Comparison of ENCODE assay signal across 15 mouse cellular contexts in genomic region chr12:108606321-108606720, GRCm38 (mm10). TPM values are rescaled to one million over a fixed set of nuclear protein-coding genes. Genes with fewer than 3 reads are reported as not detected.
DNase-seq lines count a peak whose midpoint lies in the region; ATAC-seq and TF ChIP-seq lines count a peak whose summit lies in the region.
"Had no signal": no experiment of that assay in that cellular context is flagged by ENCODE, and none has a peak within 500 bp of the region (broad histone marks: within the 10 kb centered on the region; RNA-seq: fewer than 3 reads in every experiment).

No protein-coding gene starts in this region.

- TF ChIP-seq POLR2A in cortical plate, adult 2 months (IDR thresholded peaks at IDR 0.05; ENCODE audit: extremely low read depth, insufficient read depth, low read length) = no peak

- peak overlapping the region; percentile 46 for H3K4me2 ChIP-seq in midbrain, embryonic 15.5 days
- no peak overlapping the region for H3K4me2 ChIP-seq in liver, embryonic 12.5 days
- H3K4me2 ChIP-seq: heart, embryonic 15.5 days had no signal

- H3K36me3 ChIP-seq in hindbrain, embryonic 10.5 days = peaks cover 6% of the 10 kb centered on the region; the same call in 1 of the 2 replicates
- no peaks in the 10 kb centered on the region for H3K36me3 ChIP-seq in midbrain, embryonic 15.5 days (replicated peaks)
- H3K36me3 ChIP-seq in liver, embryonic 12.5 days = no peaks in the 10 kb centered on the region
- H3K36me3 ChIP-seq: heart, embryonic 15.5 days had no signal

- H3K9ac ChIP-seq in midbrain, embryonic 15.5 days = peak overlapping the region; percentile 43
- no peak overlapping the region for H3K9ac ChIP-seq in liver, embryonic 12.5 days
- H3K9ac ChIP-seq: heart, embryonic 15.5 days had no signal

- ATAC-seq in midbrain, embryonic 15.5 days (replicated peaks) = 0 out of 2 replicates have a peak, but pooled peaks have one; percentile 8
- no peak for ATAC-seq in liver, embryonic 12.5 days
- ATAC-seq: Patski had no signal

- H3K27ac ChIP-seq in cortical plate, adult 2 months (ENCODE audit: insufficient read depth, low read length) = peak overlapping the region; percentile 56; the same call in 1 of the 2 replicates
- H3K27ac ChIP-seq in hindbrain, embryonic 10.5 days = 0 out of 2 replicates have a peak overlapping the region, but pooled peaks have one; percentile 50
- peak overlapping the region; percentile 90 for H3K27ac ChIP-seq in midbrain, embryonic 15.5 days
- H3K27ac ChIP-seq in liver, embryonic 12.5 days = no peak overlapping the region

- peak; percentile 18 to 19 for DNase-seq in layer of hippocampus, postnatal 10 days (ENCODE audit: low spot score in 2 of 2)
- no peak for DNase-seq in layer of hippocampus, postnatal 36 days
- no peak for DNase-seq in hindbrain, embryonic 10.5 days (ENCODE audit: low spot score)
- DNase-seq in spleen, adult 12 weeks (ENCODE audit: low spot score) = no peak
- no peak for DNase-seq in natural killer cell, adult 2 months (ENCODE audit: low spot score in 2 of 2)
- DNase-seq: adrenal gland, postnatal 10 days; cerebellum, adult 8-10 months; gastrocnemius, postnatal 10 days; kidney, adult 18-20 months had no signal

- no peak for TF ChIP-seq CTCF in cortical plate, adult 2 months (IDR thresholded peaks at IDR 0.05; ENCODE audit: extremely low read depth, insufficient read depth, low read length)

- H3K4me1 ChIP-seq in cortical plate, adult 2 months (ENCODE audit: control insufficient read depth, insufficient read depth, low read length) = peaks cover 5% of the 10 kb centered on the region; the same call in 1 of the 2 replicates
- peaks cover 46% of the 10 kb centered on the region for H3K4me1 ChIP-seq in hindbrain, embryonic 10.5 days (replicated peaks)
- H3K4me1 ChIP-seq in midbrain, embryonic 15.5 days = peaks cover 57% of the 10 kb centered on the region
- peaks cover 23% of the 10 kb centered on the region for H3K4me1 ChIP-seq in liver, embryonic 12.5 days

- 51% methylated on average over 7 of the region's 7 CpGs for WGBS in hindbrain, embryonic 10.5 days
- WGBS in midbrain, embryonic 15.5 days = 6% methylated on average over 7 of the region's 7 CpGs
- 63% methylated on average over 7 of the region's 7 CpGs for WGBS in liver, embryonic 12.5 days (ENCODE audit: insufficient replicate concordance)

- no peaks in the 10 kb centered on the region for H3K9me3 ChIP-seq in hindbrain, embryonic 10.5 days
- H3K9me3 ChIP-seq in midbrain, embryonic 15.5 days = no peaks in the 10 kb centered on the region
- H3K9me3 ChIP-seq in liver, embryonic 12.5 days (replicated peaks) = no peaks in the 10 kb centered on the region
- H3K9me3 ChIP-seq: embryonic facial prominence, embryonic 13.5 days; heart, embryonic 15.5 days had no signal

- H3K27me3 ChIP-seq in hindbrain, embryonic 10.5 days (ENCODE audit: insufficient read depth, poor library complexity, severe bottlenecking) = no peaks in the 10 kb centered on the region
- no peaks in the 10 kb centered on the region for H3K27me3 ChIP-seq in midbrain, embryonic 15.5 days (replicated peaks)
- H3K27me3 ChIP-seq in liver, embryonic 12.5 days (replicated peaks) = no peaks in the 10 kb centered on the region
- H3K27me3 ChIP-seq: embryonic facial prominence, embryonic 13.5 days; heart, embryonic 15.5 days; Patski had no signal

- peak overlapping the region; percentile 41 for H3K4me3 ChIP-seq in cortical plate, adult 2 months (ENCODE audit: insufficient read depth, low read length)
- no peak overlapping the region for H3K4me3 ChIP-seq in hindbrain, embryonic 10.5 days
- H3K4me3 ChIP-seq in midbrain, embryonic 15.5 days = peak overlapping the region; percentile 44
- no peak overlapping the region for H3K4me3 ChIP-seq in liver, embryonic 12.5 days
- H3K4me3 ChIP-seq: embryonic facial prominence, embryonic 13.5 days; heart, embryonic 15.5 days had no signal

RNA-seq across cellular contexts. Expression of gene Evl, which starts 51.8 kb away (rescaled TPM):
- total RNA-seq in layer of hippocampus, postnatal 10 days (2021) = 100 to 1,000 TPM; 312 to 327 TPM
- 100 to 1,000 TPM; 191 TPM for total RNA-seq in layer of hippocampus, postnatal 36 days (2021)
- polyA plus RNA-seq in cortical plate, adult 2 months (2012; rRNA removed) = 178 and 187 TPM in 2 replicates
- 59.1 and 75.2 TPM in 2 replicates for polyA plus RNA-seq in hindbrain, embryonic 10.5 days (2016; fragmentation: Nextera tagmentation; extraction: Ambion mirVana)
- 291 and 297 TPM in 2 replicates for polyA plus RNA-seq in midbrain, embryonic 15.5 days (2015; fragmentation: Nextera tagmentation; extraction: Ambion mirVana)
- 12.9 and 14.7 TPM in 2 replicates for polyA plus RNA-seq in liver, embryonic 12.5 days (2016; fragmentation: Nextera tagmentation; extraction: Ambion mirVana)

Comparison
In these comparisons a context has a peak if more than half of its experiments do, and no peak if none do; other contexts are left out.
1. DNase-seq: peak in layer of hippocampus, postnatal 10 days (2 of 2); none in layer of hippocampus, postnatal 36 days (0 of 2), hindbrain, embryonic 10.5 days (single experiment), spleen, adult 12 weeks (single experiment) and natural killer cell, adult 2 months (0 of 2).
2. H3K4me3 ChIP-seq: peak in cortical plate, adult 2 months (single experiment) and midbrain, embryonic 15.5 days (single experiment); none in hindbrain, embryonic 10.5 days (single experiment) and liver, embryonic 12.5 days (single experiment).